ENCODE assay signal across 24 mouse cellular contexts in genomic region chr17:85368776-85369175, GRCm38 (mm10).
"Had no signal": no experiment of that assay in that cellular context is flagged by ENCODE, and none has a peak within 500 bp of the region (broad histone marks: within the 10 kb centered on the region; RNA-seq: fewer than 3 reads in every experiment).

No protein-coding gene starts in this region.

- H3K9ac ChIP-seq: kidney, embryonic 15.5 days; limb, embryonic 13.5 days; liver, embryonic 12.5 days; liver, embryonic 15.5 days; lung, embryonic 15.5 days; neural tube, embryonic 12.5 days; neural tube, embryonic 15.5 days had no signal

- DNase-seq: kidney, postnatal 10 days; kidney, postnatal 36 days; liver; lung, adult 18-20 months; lung, postnatal 10 days; lung, postnatal 36 days; midbrain, embryonic 14.5 days; right cerebral cortex, adult 18-20 months; right cerebral cortex, postnatal 14 days; right cerebral cortex, postnatal 4 days; thymus, adult 2 months; thymus, postnatal 14 days; thymus, postnatal 4 days had no signal

- H3K27ac ChIP-seq: kidney, embryonic 15.5 days; limb, embryonic 10.5 days; limb, embryonic 13.5 days; liver, embryonic 12.5 days; liver, embryonic 15.5 days; lung, embryonic 15.5 days; midbrain, embryonic 10.5 days; neural tube, embryonic 12.5 days; neural tube, embryonic 15.5 days; stomach, postnatal 0 days had no signal

- H3K36me3 ChIP-seq: kidney, embryonic 15.5 days; limb, embryonic 10.5 days; limb, embryonic 13.5 days; liver, embryonic 12.5 days; liver, embryonic 15.5 days; lung, embryonic 15.5 days; midbrain, embryonic 10.5 days; neural tube, embryonic 12.5 days; neural tube, embryonic 15.5 days had no signal

- H3K27me3 ChIP-seq: kidney, embryonic 15.5 days; liver, embryonic 15.5 days; lung, embryonic 15.5 days; megakaryocyte, embryonic 14.5 days; neural tube, embryonic 12.5 days; neural tube, embryonic 15.5 days had no signal

- H3K4me3 ChIP-seq: kidney, embryonic 15.5 days; limb, embryonic 10.5 days; limb, embryonic 13.5 days; liver, embryonic 12.5 days; liver, embryonic 15.5 days; lung, embryonic 15.5 days; megakaryocyte, embryonic 14.5 days; midbrain, embryonic 10.5 days; neural tube, embryonic 12.5 days; neural tube, embryonic 15.5 days had no signal

- H3K4me1 ChIP-seq: kidney, embryonic 15.5 days; limb, embryonic 13.5 days; liver, embryonic 15.5 days; lung, embryonic 15.5 days; megakaryocyte, embryonic 14.5 days; neural tube, embryonic 12.5 days; neural tube, embryonic 15.5 days had no signal
